Mouse (Mus musculus) ovary, postnatal 14 days (tissue): ENCODE results near the gene Arhgap21.
"Not testable (repeated sequence)": the region's sequence is repeated elsewhere in the genome, so short reads cannot be mapped to it uniquely, and the experiment has no call there.

ENCODE experiments used
- DNase-seq: peaks from one replicate; pipeline ENCODE4 v3.0.0; 2022; ENCODE audit warnings: low spot score

Gene Arhgap21

DNA sequence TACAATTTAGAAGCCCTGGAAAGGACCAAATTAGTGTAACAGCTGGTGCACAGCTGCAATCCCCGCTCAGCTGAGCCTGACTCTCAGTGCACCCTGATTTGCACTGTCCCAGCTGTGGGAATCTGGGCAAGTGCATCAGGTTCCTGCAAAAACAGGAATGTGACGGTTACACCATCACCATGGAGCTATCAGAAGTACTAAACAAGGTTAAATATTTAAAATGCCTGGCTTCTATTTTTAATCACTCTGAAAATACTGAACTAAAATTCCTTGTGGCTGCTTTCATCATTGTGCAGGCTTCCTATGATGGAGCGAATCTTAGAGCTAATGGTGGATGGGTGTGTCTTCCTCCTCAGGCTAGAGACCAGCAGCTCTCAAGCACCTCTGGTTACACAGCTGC is 29.3 kb downstream of the Arhgap21 start:
- no peak for DNase-seq

GRCm38 (mm10) chr2:20936609-20937221 is 32.0 kb downstream of the Arhgap21 start:
- no peak for DNase-seq

GRCm38 (mm10) chr2:20934406-20934805 is 34.3 kb downstream of the Arhgap21 start:
- DNase-seq, result no peak

DNA sequence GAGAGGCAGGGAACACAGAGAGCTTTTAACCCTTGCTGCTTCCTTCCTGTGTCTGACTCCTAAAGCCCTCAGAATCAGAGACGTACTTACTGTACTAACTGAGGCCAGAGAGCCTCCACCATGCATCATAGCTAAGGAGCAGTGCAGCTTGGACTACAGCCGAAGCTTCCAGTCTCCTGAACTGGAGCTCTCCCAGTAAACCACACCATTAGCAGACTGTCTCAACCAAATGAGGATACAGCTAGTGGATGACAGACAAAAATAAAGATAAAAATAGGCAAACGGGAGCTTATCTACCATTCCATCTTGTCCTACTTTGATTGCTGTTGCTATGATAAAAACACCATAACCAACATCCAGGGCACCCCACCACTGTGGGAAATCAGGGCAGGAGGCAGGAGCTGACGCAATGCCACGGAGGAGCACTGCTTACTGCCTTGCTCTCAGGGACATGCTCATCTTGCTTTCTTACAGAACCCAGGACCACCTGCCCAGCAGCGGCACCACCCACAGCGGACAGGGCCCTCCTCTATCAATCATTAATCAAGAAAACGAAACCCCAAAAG is 35.9 kb downstream of the Arhgap21 start:
- no peak for DNase-seq

- not testable (repeated sequence) for DNase-seq
These were observed 36.9 kb downstream of the Arhgap21 start for GRCm38 (mm10) chr2:20931761-20932160.

- DNase-seq, result no peak
These were observed 40.2 kb downstream of the Arhgap21 start for GRCm38 (mm10) chr2:20928454-20928853.

- no peak for DNase-seq
These were observed 43.7 kb downstream of the Arhgap21 start for GRCm38 (mm10) chr2:20924938-20925337.

GRCm38 (mm10) chr2:20922366-20922765 is 46.3 kb downstream of the Arhgap21 start:
- DNase-seq, result no peak

GRCm38 (mm10) chr2:20921558-20921957 is 47.1 kb downstream of the Arhgap21 start:
- DNase-seq, result no peak

GRCm38 (mm10) chr2:20921021-20921420 is 47.7 kb downstream of the Arhgap21 start:
- no peak for DNase-seq

GRCm38 (mm10) chr2:20914531-20915320 is 54.0 kb downstream of the Arhgap21 start:
- no peak for DNase-seq

GRCm38 (mm10) chr2:20913019-20913415 is 55.7 kb downstream of the Arhgap21 start:
- DNase-seq, result no peak

GRCm38 (mm10) chr2:20912348-20913018 is 56.2 kb downstream of the Arhgap21 start:
- DNase-seq, result no peak

DNA sequence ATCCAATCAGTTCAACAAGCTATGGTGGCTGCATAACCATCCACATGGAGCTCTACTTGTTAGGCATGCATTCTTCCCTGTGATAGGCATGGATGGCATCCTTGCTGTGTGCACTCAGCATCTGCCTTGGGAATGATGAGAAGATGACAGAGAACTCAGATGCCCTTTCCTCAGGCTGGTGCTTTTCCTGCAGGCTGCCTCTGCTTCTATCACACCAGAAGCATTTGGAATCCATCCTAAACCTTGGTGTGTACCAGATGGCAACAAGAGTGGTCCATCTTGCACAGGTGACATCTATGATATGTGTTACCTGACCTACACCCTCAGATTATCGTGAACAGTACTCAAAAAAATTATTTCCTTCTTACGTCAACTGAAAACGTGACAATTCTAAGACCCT is 58.2 kb downstream of the Arhgap21 start:
- DNase-seq, result no peak

GRCm38 (mm10) chr2:20909404-20909803 is 59.3 kb downstream of the Arhgap21 start:
- no peak for DNase-seq

DNA sequence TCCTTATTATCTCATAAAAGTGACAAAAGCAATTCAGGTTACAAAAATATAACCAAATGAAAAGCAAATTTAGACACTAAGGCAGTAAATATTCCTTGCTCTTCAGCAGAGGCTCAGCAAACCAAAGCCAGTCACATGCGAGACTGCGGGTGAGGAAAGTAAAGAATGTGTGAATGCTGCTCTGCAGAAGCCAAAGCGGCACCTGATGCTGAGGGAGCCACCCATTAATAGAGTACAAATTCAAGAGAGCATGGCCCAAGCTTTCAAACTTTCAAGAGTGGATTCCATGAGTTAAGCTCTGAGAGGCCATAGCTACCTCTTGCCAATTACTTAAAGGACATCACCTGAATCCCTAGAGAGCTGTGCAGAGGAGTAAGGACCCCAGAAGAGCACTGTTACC is 61.4 kb downstream of the Arhgap21 start:
- no peak for DNase-seq

DNA sequence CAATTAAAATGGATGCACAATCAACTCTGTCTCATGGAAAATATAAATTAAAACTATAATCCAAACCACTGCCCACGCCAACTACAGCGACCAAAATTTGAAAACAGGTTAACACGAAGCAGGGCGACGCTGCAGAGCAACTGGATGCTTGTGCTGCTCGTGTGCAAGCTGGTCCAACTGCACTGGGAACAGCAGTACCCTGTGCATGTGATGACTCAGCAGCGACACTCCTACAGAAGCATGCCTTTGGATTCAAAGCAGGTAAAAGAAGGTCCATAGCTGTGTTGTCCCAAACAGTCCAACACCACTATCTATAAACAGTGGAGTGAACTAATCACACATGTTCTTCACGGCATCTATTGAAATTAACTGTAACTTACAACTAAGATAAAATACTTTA is 63.3 kb downstream of the Arhgap21 start:
- no peak for DNase-seq

DNA sequence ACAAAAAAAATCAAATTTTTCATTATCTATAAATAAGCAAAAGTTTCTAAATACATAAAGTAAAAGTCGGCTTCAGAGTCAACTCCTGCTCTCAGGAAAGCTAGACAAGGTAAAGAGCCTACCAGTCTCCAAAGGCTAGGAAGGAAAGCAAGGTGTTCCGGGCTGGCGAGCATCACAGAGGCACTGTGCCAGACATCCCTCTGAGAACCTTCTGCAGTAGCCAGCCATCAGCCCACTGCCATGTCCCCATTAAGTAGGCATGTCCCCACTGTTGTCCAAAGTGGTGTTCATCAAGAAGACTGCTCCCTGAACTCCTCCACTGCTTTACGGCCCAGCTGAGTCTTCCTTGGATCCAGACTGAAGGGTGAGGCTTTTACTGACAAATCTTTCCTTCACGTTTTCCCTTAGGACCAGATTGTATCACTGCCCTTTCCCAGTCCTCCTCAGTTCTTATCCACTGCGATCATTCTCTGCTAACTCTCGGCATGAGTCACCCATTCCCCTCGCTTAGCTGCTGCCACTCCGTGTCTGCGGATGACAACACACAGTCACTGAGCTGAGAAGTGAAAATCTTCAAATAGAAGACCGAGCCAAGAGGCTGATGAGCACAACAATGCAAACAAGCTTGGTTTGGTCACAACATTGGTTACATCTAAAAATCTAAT is 65.6 kb downstream of the Arhgap21 start:
- no peak for DNase-seq

- DNase-seq, result no peak
These were observed 66.8 kb downstream of the Arhgap21 start for GRCm38 (mm10) chr2:20901916-20902315.

DNA sequence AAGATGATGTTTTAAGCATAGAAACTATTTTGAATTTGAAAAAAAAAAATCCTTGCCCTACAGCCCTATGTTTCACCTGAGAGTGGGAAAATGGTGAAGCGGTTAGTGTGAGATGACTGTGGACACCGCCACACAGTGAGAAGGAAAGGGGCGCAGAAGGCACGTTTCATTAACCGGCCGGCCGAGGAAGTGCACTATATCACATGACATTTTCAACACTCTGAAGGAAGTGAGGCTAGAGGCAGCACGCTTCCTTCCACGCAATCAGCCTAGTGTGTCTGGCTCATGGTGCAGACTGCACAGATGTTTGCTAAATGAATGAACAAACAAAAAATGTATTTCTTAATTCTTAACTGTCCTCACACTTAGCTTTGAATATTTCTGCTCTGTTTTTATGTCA is 69.4 kb downstream of the Arhgap21 start:
- DNase-seq, result no peak

- peak; percentile 72 for DNase-seq
These were observed 70.0 kb downstream of the Arhgap21 start for GRCm38 (mm10) chr2:20898684-20899083.

- DNase-seq, result no peak
These were observed 72.2 kb downstream of the Arhgap21 start for GRCm38 (mm10) chr2:20896446-20896845.
